Mouse (Mus musculus) lung, adult 2 months (tissue): ENCODE measurements around the gene Leo1. TPM values are rescaled to one million over a fixed set of nuclear protein-coding genes. Genes with fewer than 3 reads are reported as not detected.

Experiments used
- DNase-seq: peaks from one replicate; pipeline ENCODE4 v3.0.0; 2022
- H3K4me1 ChIP-seq: fragments of 200-500 bp; 2 replicates; pipeline ENCODE4 v1.6.1; 2011; ENCODE audit warnings: low read length; ENCODE audit not compliant: control insufficient read depth, insufficient read depth
- H3K4me3 ChIP-seq: fragments of 200-500 bp; replicated peaks from 2 replicates; pipeline ENCODE3; 2011; ENCODE audit warnings: low read depth, mild to moderate bottlenecking, control low read depth, low read length; ENCODE audit errors: extremely low read depth
- CTCF ChIP-seq: fragments of 200-500 bp; IDR thresholded peaks from 2 replicates; pipeline ENCODE4 v1.5.1; 2011; ENCODE audit warnings: mild to moderate bottlenecking, low read length, control low read depth; ENCODE audit not compliant: insufficient read depth
- POLR2A ChIP-seq: fragments of 200-500 bp; IDR thresholded peaks from 2 replicates; pipeline ENCODE4 v1.6.1; 2011; ENCODE audit warnings: low read depth, mild to moderate bottlenecking, control low read depth, low read length, borderline replicate concordance; ENCODE audit errors: extremely low read depth
- WGBS: fragments of 180-500 bp; shearing (Covaris S2); methylation state at CpG from one replicate; pipeline ENCODE4 v1.1.7; 2018; 5-methylcytosine and 5-hydroxymethylcytosine counted together
- polyA plus RNA-seq: library from polyadenylated mRNA; depleted of rRNA; stranded (reverse); fragments of >200 nt; gene quantifications from 2 replicates; pipeline ENCODE4 v1.2.3, GENCODE M21; 2012

Leo1 gene
- polyA plus RNA-seq, 1 experiment: 4.1 TPM

DNA sequence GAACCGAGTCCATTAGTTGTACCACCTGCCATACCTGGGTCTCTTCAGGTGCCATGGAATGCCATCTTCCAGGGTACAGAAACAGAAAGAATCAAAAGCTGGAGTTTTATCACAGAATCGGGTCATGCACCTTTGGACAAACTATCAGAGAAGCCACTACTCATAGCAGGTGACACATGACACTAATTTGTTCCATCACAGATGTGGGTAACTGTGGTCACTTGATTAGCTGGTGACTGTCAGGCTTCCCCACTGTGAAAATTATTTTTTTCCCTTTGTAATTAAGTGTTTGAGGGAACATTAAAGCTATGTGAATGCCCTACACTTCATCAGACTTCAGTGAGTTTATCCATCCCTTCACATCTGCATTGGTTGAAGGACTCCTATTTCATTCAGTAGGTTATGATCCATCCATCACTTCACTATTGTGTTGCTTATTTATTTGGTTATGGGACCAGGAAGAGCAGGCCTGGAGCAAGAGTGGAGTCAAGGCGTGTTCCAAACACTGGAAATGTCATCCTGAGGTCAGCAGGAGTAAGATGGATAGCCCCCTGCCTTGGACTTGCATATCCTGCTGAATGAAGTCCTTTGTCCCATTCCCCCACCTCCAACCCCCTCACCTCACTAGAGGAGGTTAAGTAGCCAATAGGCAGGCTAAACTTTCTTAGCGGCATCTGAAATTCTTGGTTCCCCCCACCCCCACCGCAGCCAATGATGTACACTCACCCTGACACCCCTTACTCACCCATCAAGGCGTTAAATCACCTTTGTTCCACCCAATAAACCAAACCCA lies 16.8 kb upstream of the Leo1 start:
- H3K4me3 ChIP-seq: no peak overlapping the region
- no peaks in the 10 kb centered on the region for H3K4me1 ChIP-seq
- no peak for DNase-seq
- 61% methylated on average over 6 of the region's 6 CpGs for WGBS
- TF ChIP-seq CTCF (no peak), POLR2A (no peak)

DNA sequence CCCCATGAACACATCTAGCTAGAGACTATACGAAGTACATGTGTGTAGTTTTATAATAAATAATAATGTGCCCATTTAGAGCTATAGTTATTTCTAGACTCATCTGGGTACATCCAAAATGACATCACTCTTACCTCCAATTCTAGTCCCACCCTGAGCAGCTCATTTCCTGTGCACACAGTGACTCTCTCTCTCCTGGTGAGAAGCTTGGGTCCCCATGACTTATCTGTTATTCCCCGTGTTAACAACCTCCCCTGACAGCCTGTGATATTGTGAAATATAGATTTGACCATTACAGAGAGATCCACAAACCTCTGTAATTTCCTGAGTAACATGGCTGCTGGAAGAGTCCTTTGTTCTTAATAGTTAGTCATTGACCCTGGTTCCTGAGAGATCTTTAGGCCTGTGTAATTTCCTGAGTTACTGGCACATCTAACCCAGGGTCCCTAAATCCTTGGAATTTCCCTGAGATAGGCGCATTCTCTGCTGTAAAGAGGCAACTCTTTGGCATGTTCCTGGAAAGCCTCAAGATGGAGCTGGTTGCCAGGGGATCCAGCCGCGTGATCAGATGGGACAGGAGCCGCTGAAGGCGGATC lies 15.4 kb upstream of the Leo1 start:
- no peaks in the 10 kb centered on the region for H3K4me1 ChIP-seq
- H3K4me3 ChIP-seq: no peak overlapping the region
- no peak for DNase-seq
- 66% methylated on average over 7 of the region's 7 CpGs for WGBS
- no peak for TF ChIP-seq POLR2A
- TF ChIP-seq CTCF: no peak

DNA sequence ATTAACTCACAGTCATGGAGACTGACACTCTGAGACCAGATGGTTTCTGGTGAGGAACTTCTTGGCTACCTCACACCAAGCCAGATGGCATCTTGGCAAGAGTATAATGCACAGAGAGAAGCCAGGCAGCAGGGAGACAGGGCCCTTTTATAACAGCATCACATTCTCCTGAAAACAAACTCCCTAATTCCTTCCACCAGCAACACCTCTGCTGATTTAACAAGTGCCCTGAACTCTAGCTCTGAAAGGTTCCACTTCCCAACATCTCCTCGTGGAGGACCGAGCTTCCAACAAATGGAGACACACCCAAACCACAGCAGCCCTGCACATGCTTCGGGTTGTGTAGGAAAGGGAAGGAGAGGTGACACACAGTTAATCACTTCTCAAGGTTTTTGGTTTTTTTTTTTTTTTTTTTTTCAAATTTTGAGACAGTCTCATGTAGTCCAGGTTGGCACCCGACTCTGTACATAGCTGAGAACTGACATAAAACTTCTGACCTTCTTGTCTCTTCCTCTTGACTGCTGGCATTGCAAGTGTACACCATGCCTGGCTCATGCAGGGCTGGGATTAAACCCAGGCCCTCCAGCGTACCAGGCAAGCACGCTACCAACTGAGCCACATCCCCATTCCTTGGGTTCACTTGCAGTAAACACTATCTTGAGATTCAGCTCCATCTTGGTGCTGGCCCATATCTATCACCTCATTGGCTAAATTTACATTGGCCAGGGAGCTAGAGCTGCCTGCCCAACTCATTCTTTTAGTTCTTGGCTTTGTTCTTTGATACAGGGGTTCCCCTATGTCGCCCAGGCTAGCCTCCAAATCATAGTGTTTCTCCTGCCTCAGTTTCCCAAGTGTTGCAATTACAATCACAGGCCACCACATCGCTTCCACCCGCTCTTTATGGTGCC lies 13.7 kb upstream of the Leo1 start:
- Histone ChIP-seq H3K4me3 (no peak overlapping the region), H3K4me1 (no peaks in the 10 kb centered on the region)
- TF ChIP-seq POLR2A (no peak), CTCF (no peak)
- WGBS: 66% methylated on average over 9 of the region's 9 CpGs
- DNase-seq: no peak

DNA sequence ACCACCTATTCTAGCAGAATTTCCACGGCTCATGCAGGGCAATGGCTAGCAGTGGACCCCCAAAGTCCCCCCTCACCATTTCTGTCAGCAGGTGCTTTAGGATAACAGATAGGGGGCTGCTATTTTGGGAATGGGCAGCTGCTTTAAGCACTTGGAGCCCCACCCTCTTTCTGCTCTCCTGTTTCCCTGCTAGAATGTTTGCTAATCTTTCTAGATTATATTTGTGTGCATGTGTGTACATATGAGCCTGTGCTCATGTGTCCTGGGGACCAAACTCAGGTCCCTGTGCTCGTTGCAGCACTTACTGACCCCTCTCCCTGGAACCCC lies 13.1 kb upstream of the Leo1 start:
- Histone ChIP-seq H3K4me1 (no peaks in the 10 kb centered on the region), H3K4me3 (no peak overlapping the region)
- no peak for DNase-seq
- 73% methylated on average over 2 of the region's 2 CpGs for WGBS
- TF ChIP-seq POLR2A (no peak), CTCF (no peak)

GRCm38 (mm10) chr9:75429040-75429439 lies 12.3 kb upstream of the Leo1 start:
- Histone ChIP-seq H3K4me3 (no peak overlapping the region), H3K4me1 (peaks cover 2% of the 10 kb centered on the region)
- DNase-seq: no peak
- TF ChIP-seq CTCF: no peak
- no peak for TF ChIP-seq POLR2A
- 79% methylated on average over 2 of the region's 2 CpGs for WGBS

- WGBS: 100% methylated on average over 1 of the region's 1 CpGs
- Histone ChIP-seq H3K4me3 (no peak overlapping the region), H3K4me1 (peaks cover 7% of the 10 kb centered on the region)
- DNase-seq: no peak
- no peak for TF ChIP-seq CTCF
- no peak for TF ChIP-seq POLR2A
Observed at GRCm38 (mm10) chr9:75429657-75430056, 11.7 kb upstream of the Leo1 start.

GRCm38 (mm10) chr9:75430822-75431621 lies 10.3 kb upstream of the Leo1 start:
- H3K4me3 ChIP-seq: no peak overlapping the region
- DNase-seq: no peak
- H3K4me1 ChIP-seq: peaks cover 18% of the 10 kb centered on the region
- TF ChIP-seq POLR2A: no peak
- no peak for TF ChIP-seq CTCF
- WGBS: 67% methylated on average over 16 of the region's 16 CpGs

- Histone ChIP-seq H3K4me3 (no peak overlapping the region), H3K4me1 (peaks cover 20% of the 10 kb centered on the region)
- DNase-seq: no peak
- no peak for TF ChIP-seq CTCF
- no peak for TF ChIP-seq POLR2A
- 69% methylated on average over 3 of the region's 3 CpGs for WGBS
Observed at GRCm38 (mm10) chr9:75432694-75433093, 8.6 kb upstream of the Leo1 start.

DNA sequence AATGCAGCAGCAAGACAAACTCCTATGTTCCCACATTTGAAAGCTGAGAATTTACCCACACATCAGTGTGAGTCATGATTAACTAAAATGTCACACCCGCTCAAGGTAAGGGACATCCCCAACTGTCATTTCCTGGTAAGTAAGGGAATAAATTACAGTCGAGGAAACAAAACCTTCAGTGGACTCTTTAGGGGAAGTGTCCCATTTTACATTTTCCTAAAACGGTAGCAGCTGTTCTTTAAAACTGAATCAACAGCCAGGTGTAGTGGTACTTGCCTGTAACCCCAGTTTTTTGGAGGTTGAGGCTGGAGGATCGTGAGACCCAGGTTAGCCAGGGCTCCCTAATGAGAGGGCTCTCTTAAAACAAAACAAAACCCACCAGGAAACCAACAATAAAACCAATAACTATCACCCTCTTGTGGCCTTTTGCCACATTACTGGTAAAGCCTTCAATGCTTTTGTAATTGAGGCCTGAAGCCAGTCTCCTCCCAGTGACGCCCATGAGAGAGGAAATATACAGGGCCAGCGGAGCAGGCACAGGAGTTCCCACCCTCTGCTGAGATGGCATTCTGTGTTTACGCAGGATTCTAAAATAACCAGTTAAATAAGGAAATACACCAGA lies 7.0 kb upstream of the Leo1 start:
- peak; percentile 46 for DNase-seq
- H3K4me3 ChIP-seq: no peak overlapping the region
- WGBS: 18% methylated on average over 7 of the region's 7 CpGs

GRCm38 (mm10) chr9:75434872-75435271 lies 6.5 kb upstream of the Leo1 start:
- 53% methylated on average over 6 of the region's 6 CpGs for WGBS
- TF ChIP-seq POLR2A: no peak
- no peak for TF ChIP-seq CTCF
- H3K4me3 ChIP-seq: no peak overlapping the region

More for the DNA sequence above, 7.0 kb upstream of the Leo1 start:
- peaks cover 20% of the 10 kb centered on the region for H3K4me1 ChIP-seq
- TF ChIP-seq POLR2A (no peak), CTCF (no peak; the same call in 1 of the 2 replicates)

More at GRCm38 (mm10) chr9:75434872-75435271, 6.5 kb upstream of the Leo1 start:
- DNase-seq: no peak
- peaks cover 20% of the 10 kb centered on the region for H3K4me1 ChIP-seq
